Mouse (Mus musculus): ENCODE results near the gene Cyb561d2. TPM values are rescaled to one million over a fixed set of nuclear protein-coding genes. Genes with fewer than 3 reads are reported as not detected.

Gene Cyb561d2
- total RNA-seq, 2 experiments from 2014 or later = 25.6 to 28.4 TPM

GRCm38 (mm10) chr9:107551117-107551889 is 9.3 kb upstream of the Cyb561d2 start, which contains the start of gene Rassf1:
Rassf1 (plus strand) TSS chr9:107551555.
- no peak for DNase-seq
- intact Hi-C loops (cut with DNase I) = no loop called here

- intact Hi-C loops (cut with DNase I) = no loop called here
- DNase-seq = no peak
These were observed 8.6 kb upstream of the Cyb561d2 start for GRCm38 (mm10) chr9:107550491-107551116.

GRCm38 (mm10) chr9:107549297-107550074 is 7.5 kb upstream of the Cyb561d2 start:
- intact Hi-C loops (cut with DNase I) = no loop called here
- no peak for DNase-seq

DNA sequence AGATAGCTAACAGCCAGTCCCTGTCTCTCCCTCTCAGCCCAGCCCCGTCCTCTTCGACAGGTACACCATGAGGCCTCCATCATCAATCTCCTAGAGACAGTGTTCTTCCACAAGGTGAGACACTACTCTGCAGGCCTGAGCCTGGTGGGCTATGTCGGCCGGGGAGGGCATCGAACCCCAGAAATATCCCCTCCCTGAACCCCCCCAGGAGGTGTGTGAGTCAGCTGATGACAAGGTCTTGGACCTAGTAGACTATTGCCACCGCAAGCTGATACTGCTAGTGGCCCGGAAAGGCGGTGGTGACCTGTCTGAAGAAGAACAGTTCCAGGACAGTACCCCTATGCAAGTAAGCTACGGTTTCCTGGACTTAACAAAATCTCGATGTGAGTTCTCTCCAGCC is 6.8 kb upstream of the Cyb561d2 start:
- intact Hi-C loops (cut with DNase I) = no loop called here
- DNase-seq = no peak

- intact Hi-C loops (cut with DNase I) = no loop called here
- DNase-seq = no peak
These were observed 6.0 kb upstream of the Cyb561d2 start for GRCm38 (mm10) chr9:107547957-107548356.

DNA sequence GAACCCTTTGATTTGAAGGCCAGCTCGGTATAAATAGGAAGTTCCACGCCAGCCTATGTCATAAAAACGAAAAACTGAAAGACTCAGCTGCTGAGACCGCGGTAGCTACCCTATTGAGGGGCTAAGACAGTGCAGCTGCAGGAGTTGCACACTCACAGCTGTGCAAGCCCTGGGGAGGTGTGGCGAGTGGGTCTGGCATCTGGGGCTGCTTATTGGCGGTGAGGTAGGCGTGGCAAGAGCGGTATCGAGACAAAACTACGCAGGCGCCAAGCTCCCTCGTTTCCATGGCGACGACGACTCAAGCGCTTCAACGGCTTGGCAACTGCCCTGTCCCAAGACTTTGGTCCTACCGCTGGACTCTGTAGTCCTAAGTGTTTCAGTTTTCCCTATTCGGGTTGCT is 5.0 kb upstream of the Cyb561d2 start, which contains the start of gene Zmynd10:
Gene Zmynd10, plus strand, starts transcription at position 273 of the 400 bp plus-strand sequence.
- peak; percentile 85 for DNase-seq
- intact Hi-C loops (cut with DNase I) = no loop called here

- intact Hi-C loops (cut with DNase I) = no loop called here
- peak; percentile 78 for DNase-seq
These were observed 3.6 kb upstream of the Cyb561d2 start for GRCm38 (mm10) chr9:107545602-107546001.

GRCm38 (mm10) chr9:107545199-107545598 is 3.2 kb upstream of the Cyb561d2 start:
- intact Hi-C loops (cut with DNase I) = no loop called here
- DNase-seq = no peak

GRCm38 (mm10) chr9:107544729-107545128 is 2.7 kb upstream of the Cyb561d2 start:
- intact Hi-C loops (cut with DNase I) = no loop called here

GRCm38 (mm10) chr9:107544196-107544700 is 2.3 kb upstream of the Cyb561d2 start:
- intact Hi-C loops (cut with DNase I) = no loop called here
- no peak for DNase-seq

More at GRCm38 (mm10) chr9:107544729-107545128, 2.7 kb upstream of the Cyb561d2 start:
- no peak for DNase-seq

DNA sequence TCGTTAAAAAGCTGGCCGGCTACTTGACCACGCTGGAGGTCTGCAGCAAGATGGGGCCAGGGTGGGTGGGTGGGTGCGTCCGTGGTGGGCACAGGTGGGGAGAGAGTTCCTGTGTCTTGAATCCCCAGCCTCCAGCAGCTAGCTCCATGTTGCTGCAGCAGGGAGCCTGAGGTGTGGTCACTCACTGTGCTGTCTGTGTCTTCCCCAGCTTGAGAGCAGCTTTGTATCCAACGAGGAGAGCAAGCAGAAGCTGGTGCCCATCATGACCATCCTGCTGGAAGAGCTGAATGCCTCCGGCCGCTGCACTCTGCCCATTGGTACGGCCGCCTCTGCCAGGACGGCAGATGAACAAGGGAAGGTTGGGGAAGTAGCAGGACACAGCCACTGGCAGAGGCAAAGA is 1.3 kb upstream of the Cyb561d2 start:
- DNase-seq = no peak
- intact Hi-C loops (cut with DNase I) = no loop called here

- intact Hi-C loops (cut with DNase I) = no loop called here
- DNase-seq = no peak
These were observed 728 bp upstream of the Cyb561d2 start for GRCm38 (mm10) chr9:107542721-107543120.

DNA sequence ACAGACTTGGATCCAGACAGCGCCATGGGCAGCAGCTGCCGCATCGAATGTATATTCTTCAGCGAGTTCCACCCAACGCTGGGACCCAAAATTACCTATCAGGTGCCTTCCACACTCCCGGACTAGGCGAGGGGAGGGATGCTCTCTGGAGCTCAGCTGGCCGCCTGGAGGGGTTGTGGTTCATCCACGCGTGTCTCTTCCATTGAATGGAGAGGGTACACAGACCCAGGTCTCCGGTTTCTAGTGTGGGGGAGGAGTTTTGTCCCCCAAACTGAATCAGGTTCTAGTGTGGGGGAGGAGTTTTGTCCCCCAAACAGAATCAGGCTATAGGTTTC is 326 bp upstream of the Cyb561d2 start:
- DNase-seq = no peak
- intact Hi-C loops (cut with DNase I) = no loop called here

GRCm38 (mm10) chr9:107541005-107541404 is 988 bp downstream of the Cyb561d2 start:
- DNase-seq = no peak
- intact Hi-C loops (cut with DNase I) = no loop called here

DNA sequence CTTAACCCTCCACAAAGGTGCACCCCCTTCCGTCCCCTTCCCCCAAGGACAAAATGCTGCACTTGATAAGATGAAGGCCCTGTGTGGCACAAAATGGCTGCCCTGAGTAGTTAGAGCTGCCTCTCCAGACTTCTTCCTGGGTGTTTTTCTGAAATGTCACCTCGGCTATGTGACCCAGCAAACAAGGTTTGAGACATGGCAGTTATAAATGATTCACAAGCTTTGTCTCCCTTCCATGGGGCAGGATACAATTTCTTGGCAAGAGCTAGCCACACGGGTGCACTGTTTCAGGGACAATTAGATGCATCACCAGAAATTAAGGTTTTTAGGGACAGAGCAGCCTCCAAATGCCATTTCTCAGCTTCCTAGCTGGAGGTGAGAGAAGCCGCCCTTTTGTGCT is 1.6 kb downstream of the Cyb561d2 start:
- no peak for DNase-seq
- intact Hi-C loops (cut with DNase I) = no loop called here

GRCm38 (mm10) chr9:107539940-107540339 is 2.1 kb downstream of the Cyb561d2 start:
- intact Hi-C loops (cut with DNase I) = no loop called here
- no peak for DNase-seq

DNA sequence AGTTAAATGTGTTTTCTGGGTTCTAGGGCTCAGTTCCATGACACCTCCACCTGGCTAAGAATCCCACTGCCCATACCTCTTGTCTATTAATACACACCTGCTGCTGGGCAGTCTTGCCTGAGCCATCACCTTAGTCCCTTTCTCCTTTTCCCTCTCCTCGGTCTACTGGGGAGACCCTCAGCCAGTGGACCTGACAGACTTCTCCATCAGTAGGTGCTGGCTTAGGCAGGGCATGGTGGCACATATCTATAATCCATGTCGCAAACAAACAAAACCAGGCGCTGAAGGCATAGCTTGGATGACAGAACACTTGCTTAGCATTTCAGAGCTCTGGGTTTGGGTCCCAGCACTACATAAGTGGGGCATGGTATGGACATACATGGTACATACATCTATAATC is 3.3 kb downstream of the Cyb561d2 start:
- no peak for DNase-seq

GRCm38 (mm10) chr9:107538231-107538630 is 3.8 kb downstream of the Cyb561d2 start:
- intact Hi-C loops (cut with DNase I) = no loop called here
- peak; percentile 59 for DNase-seq

More for the DNA sequence above, 3.3 kb downstream of the Cyb561d2 start:
- intact Hi-C loops (cut with DNase I) = no loop called here

DNA sequence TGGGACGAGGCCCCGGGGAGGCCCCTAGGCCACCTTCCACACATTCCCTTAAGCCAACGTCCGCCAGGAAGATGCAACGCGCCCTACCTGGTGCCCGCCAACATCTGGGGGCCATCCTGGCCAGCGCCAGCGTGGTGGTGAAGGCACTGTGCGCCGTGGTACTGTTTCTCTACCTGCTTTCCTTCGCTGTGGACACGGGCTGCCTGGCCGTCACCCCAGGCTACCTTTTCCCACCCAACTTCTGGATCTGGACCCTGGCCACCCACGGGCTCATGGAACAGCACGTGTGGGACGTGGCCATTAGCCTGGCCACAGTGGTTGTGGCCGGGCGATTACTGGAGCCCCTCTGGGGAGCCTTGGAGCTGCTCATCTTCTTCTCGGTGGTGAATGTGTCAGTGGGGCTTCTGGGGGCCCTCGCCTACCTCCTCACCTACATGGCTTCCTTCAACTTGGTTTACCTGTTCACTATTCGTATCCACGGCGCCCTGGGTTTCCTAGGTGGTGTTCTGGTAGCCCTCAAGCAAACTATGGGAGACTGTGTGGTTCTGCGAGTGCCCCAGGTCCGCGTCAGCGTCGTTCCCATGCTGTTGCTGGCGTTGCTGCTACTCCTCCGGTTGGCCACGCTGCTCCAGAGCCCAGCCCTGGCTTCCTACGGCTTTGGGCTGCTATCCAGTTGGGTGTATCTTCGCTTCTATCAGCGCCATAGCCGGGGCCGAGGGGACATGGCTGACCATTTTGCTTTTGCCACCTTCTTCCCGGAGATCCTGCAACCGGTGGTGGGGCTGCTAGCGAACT is 7.4 kb downstream of the Cyb561d2 start:
- no peak for DNase-seq
- intact Hi-C loops (cut with DNase I) = no loop called here

- intact Hi-C loops (cut with DNase I) = no loop called here
- DNase-seq = peak; percentile 94
These were observed 8.1 kb downstream of the Cyb561d2 start, which contains the start of gene Tmem115 for GRCm38 (mm10) chr9:107533791-107534407. Tmem115 (plus strand) TSS chr9:107533945.
